Mouse (Mus musculus) embryonic facial prominence, embryonic 13.5 days (tissue): ENCODE measurements at regions not wholly inside any gene's neighbourhood (a gene's known extent, or its start where the extent isn't known, plus 50 kb on each side); places are given as distances from the start of the nearest gene placed in this dataset.

Experiments used
- ATAC-seq: fragments of 200-750 bp; cut with Nextera tagmentation; 2 replicates; pipeline ENCODE4 v1.8.0; 2017; ENCODE audit warnings: low read depth; ENCODE audit not compliant: insufficient number of reproducible peaks, insufficient read depth, low FRiP score, low TSS enrichment
- H3K27ac ChIP-seq: fragments of 300-500 bp; sonication (generic); 2 replicates; pipeline ENCODE4 v1.5.1; 2015; ENCODE audit warnings: moderate library complexity, mild to moderate bottlenecking, inconsistent platforms
- H3K27me3 ChIP-seq: fragments of 300-500 bp; sonication (generic); 2 replicates; pipeline ENCODE4 v1.6.1; 2015; ENCODE audit warnings: mild to moderate bottlenecking, inconsistent platforms
- H3K36me3 ChIP-seq: fragments of 300-500 bp; sonication (generic); 2 replicates; pipeline ENCODE4 v1.6.1; 2015; ENCODE audit warnings: mild to moderate bottlenecking, inconsistent platforms
- H3K4me1 ChIP-seq: fragments of 300-500 bp; sonication (generic); 2 replicates; pipeline ENCODE4 v1.6.1; 2015; ENCODE audit warnings: inconsistent platforms
- H3K4me2 ChIP-seq: fragments of 300-500 bp; sonication (generic); 2 replicates; pipeline ENCODE4 v1.6.1; 2015; ENCODE audit warnings: moderate library complexity, mild to moderate bottlenecking, inconsistent platforms
- H3K4me3 ChIP-seq: fragments of 300-500 bp; sonication (generic); 2 replicates; pipeline ENCODE4 v1.5.1; 2015; ENCODE audit warnings: mild to moderate bottlenecking, inconsistent platforms
- H3K9ac ChIP-seq: fragments of 300-500 bp; sonication (generic); 2 replicates; pipeline ENCODE4 v1.6.1; 2015; ENCODE audit warnings: mild to moderate bottlenecking, inconsistent platforms
- H3K9me3 ChIP-seq: fragments of 300-500 bp; sonication (generic); 2 replicates; pipeline ENCODE4 v1.6.1; 2016; ENCODE audit warnings: inconsistent platforms
- WGBS: fragments of 180-500 bp; shearing (Covaris S2); methylation state at CpG from one replicate; pipeline ENCODE4 v1.1.7; 2015; ENCODE audit warnings: mixed read lengths; 5-methylcytosine and 5-hydroxymethylcytosine counted together

- WGBS, result 93% methylated on average over 6 of the region's 6 CpGs
- ATAC-seq, result no peak
- no peaks in the 10 kb centered on the region for H3K36me3 ChIP-seq
These were observed 76.8 kb upstream of the Akap6 start for GRCm38 (mm10) chr12:52622398-52622797.

GRCm38 (mm10) chr12:52623416-52624108 lies 75.6 kb upstream of the Akap6 start:
- Histone ChIP-seq H3K4me1 (0 out of 2 replicates have a peak, but pooled peaks cover 2% of the 10 kb centered on the region), H3K9ac (no peak overlapping the region), H3K27me3 (no peaks in the 10 kb centered on the region), H3K4me3 (no peak overlapping the region), H3K27ac (no peak overlapping the region), H3K36me3 (no peaks in the 10 kb centered on the region), H3K9me3 (no peaks in the 10 kb centered on the region), H3K4me2 (no peak overlapping the region)
- ATAC-seq, result no peak
- WGBS, result 50% methylated on average over 10 of the region's 10 CpGs

More at GRCm38 (mm10) chr12:52622398-52622797, 76.8 kb upstream of the Akap6 start:
- Histone ChIP-seq H3K27ac (no peak overlapping the region), H3K9ac (no peak overlapping the region), H3K4me2 (no peak overlapping the region), H3K9me3 (no peaks in the 10 kb centered on the region), H3K27me3 (no peaks in the 10 kb centered on the region), H3K4me3 (no peak overlapping the region), H3K4me1 (0 out of 2 replicates have a peak, but pooled peaks cover 2% of the 10 kb centered on the region)

GRCm38 (mm10) chr12:52624871-52625270 lies 74.3 kb upstream of the Akap6 start:
- Histone ChIP-seq H3K4me1 (0 out of 2 replicates have a peak, but pooled peaks cover 2% of the 10 kb centered on the region), H3K9me3 (no peaks in the 10 kb centered on the region), H3K9ac (no peak overlapping the region), H3K4me3 (no peak overlapping the region), H3K4me2 (no peak overlapping the region), H3K36me3 (no peaks in the 10 kb centered on the region), H3K27ac (no peak overlapping the region), H3K27me3 (no peaks in the 10 kb centered on the region)
- no peak for ATAC-seq
- 65% methylated on average over 1 of the region's 1 CpGs for WGBS

- no peaks in the 10 kb centered on the region for H3K27me3 ChIP-seq
- ATAC-seq, result no peak
- H3K9me3 ChIP-seq, result no peaks in the 10 kb centered on the region
- H3K9ac ChIP-seq, result no peak overlapping the region
- H3K4me2 ChIP-seq, result no peak overlapping the region
- H3K4me1 ChIP-seq, result no peaks in the 10 kb centered on the region
- no peak overlapping the region for H3K27ac ChIP-seq
- H3K36me3 ChIP-seq, result no peaks in the 10 kb centered on the region
- H3K4me3 ChIP-seq, result no peak overlapping the region
- WGBS, result 77% methylated on average over 5 of the region's 5 CpGs
These were observed 70.4 kb upstream of the Akap6 start for GRCm38 (mm10) chr12:52628771-52629170.

GRCm38 (mm10) chr12:52635121-52635878 lies 63.9 kb upstream of the Akap6 start:
- no peaks in the 10 kb centered on the region for H3K36me3 ChIP-seq
- ATAC-seq, result no peak
- no peak overlapping the region for H3K4me3 ChIP-seq
- H3K9me3 ChIP-seq, result no peaks in the 10 kb centered on the region
- WGBS, result 47% methylated on average over 8 of the region's 8 CpGs
- H3K27ac ChIP-seq, result no peak overlapping the region
- H3K9ac ChIP-seq, result no peak overlapping the region
- no peaks in the 10 kb centered on the region for H3K27me3 ChIP-seq
- H3K4me1 ChIP-seq, result peaks cover 25% of the 10 kb centered on the region
- no peak overlapping the region for H3K4me2 ChIP-seq

GRCm38 (mm10) chr12:52636186-52636881 lies 62.8 kb upstream of the Akap6 start:
- H3K4me2 ChIP-seq, result no peak overlapping the region
- no peak overlapping the region for H3K9ac ChIP-seq
- H3K4me1 ChIP-seq, result peaks cover 25% of the 10 kb centered on the region
- H3K4me3 ChIP-seq, result no peak overlapping the region
- H3K27ac ChIP-seq, result no peak overlapping the region
- WGBS, result 73% methylated on average over 6 of the region's 6 CpGs
- H3K27me3 ChIP-seq, result no peaks in the 10 kb centered on the region
- ATAC-seq, result no peak
- H3K9me3 ChIP-seq, result no peaks in the 10 kb centered on the region
- H3K36me3 ChIP-seq, result no peaks in the 10 kb centered on the region

GRCm38 (mm10) chr12:52636920-52637319 lies 62.3 kb upstream of the Akap6 start:
- Histone ChIP-seq H3K27me3 (no peaks in the 10 kb centered on the region), H3K4me2 (no peak overlapping the region), H3K9ac (no peak overlapping the region), H3K4me1 (peaks cover 25% of the 10 kb centered on the region), H3K4me3 (no peak overlapping the region), H3K27ac (0 out of 2 replicates have a peak overlapping the region, but pooled peaks have one; percentile 12), H3K36me3 (no peaks in the 10 kb centered on the region), H3K9me3 (no peaks in the 10 kb centered on the region)
- 92% methylated on average over 4 of the region's 4 CpGs for WGBS
- ATAC-seq, result no peak

GRCm38 (mm10) chr12:52637506-52638249 lies 61.5 kb upstream of the Akap6 start:
- 0 out of 2 replicates have a peak overlapping the region, but pooled peaks have one; percentile 7 for H3K4me2 ChIP-seq
- H3K36me3 ChIP-seq, result no peaks in the 10 kb centered on the region
- 48% methylated on average over 14 of the region's 14 CpGs for WGBS
- no peak overlapping the region for H3K4me3 ChIP-seq
- H3K27me3 ChIP-seq, result no peaks in the 10 kb centered on the region
- peak overlapping the region; percentile 44; the same call in 1 of the 2 replicates for H3K27ac ChIP-seq
- ATAC-seq, result no peak
- H3K9ac ChIP-seq, result peak overlapping the region; percentile 55; the same call in 1 of the 2 replicates
- H3K4me1 ChIP-seq, result peaks cover 25% of the 10 kb centered on the region
- no peaks in the 10 kb centered on the region for H3K9me3 ChIP-seq

GRCm38 (mm10) chr12:52638461-52638860 lies 60.7 kb upstream of the Akap6 start:
- peaks cover 25% of the 10 kb centered on the region for H3K4me1 ChIP-seq
- no peaks in the 10 kb centered on the region for H3K36me3 ChIP-seq
- no peak overlapping the region for H3K4me3 ChIP-seq
- no peaks in the 10 kb centered on the region for H3K27me3 ChIP-seq
- WGBS, result 69% methylated on average over 11 of the region's 11 CpGs
- no peak overlapping the region for H3K4me2 ChIP-seq
- ATAC-seq, result no peak
- no peak overlapping the region for H3K9ac ChIP-seq
- H3K9me3 ChIP-seq, result no peaks in the 10 kb centered on the region
- peak overlapping the region; percentile 44; the same call in 1 of the 2 replicates for H3K27ac ChIP-seq

GRCm38 (mm10) chr12:52644059-52644458 lies 55.1 kb upstream of the Akap6 start:
- no peak overlapping the region for H3K27ac ChIP-seq
- WGBS, result 63% methylated on average over 5 of the region's 5 CpGs

More at GRCm38 (mm10) chr12:52644059-52644458, 55.1 kb upstream of the Akap6 start:
- H3K9me3 ChIP-seq, result no peaks in the 10 kb centered on the region
- H3K4me1 ChIP-seq, result no peaks in the 10 kb centered on the region
- H3K27me3 ChIP-seq, result no peaks in the 10 kb centered on the region
- no peak overlapping the region for H3K9ac ChIP-seq
- no peak overlapping the region for H3K4me3 ChIP-seq
- no peaks in the 10 kb centered on the region for H3K36me3 ChIP-seq
- no peak overlapping the region for H3K4me2 ChIP-seq
- no peak for ATAC-seq
